Mouse (Mus musculus): ENCODE results near the gene Snx21.
"Not testable (repeated sequence)": the region's sequence is repeated elsewhere in the genome, so short reads cannot be mapped to it uniquely, and the experiment has no call there.

Snx21 gene

GRCm38 (mm10) chr2:164793772-164794171 lies 8.1 kb downstream of the Snx21 start:
- no peak for DNase-seq (ENCODE audit: low spot score)

GRCm38 (mm10) chr2:164794293-164794692 lies 8.7 kb downstream of the Snx21 start:
- peak; percentile 82 for DNase-seq (ENCODE audit: low spot score)

GRCm38 (mm10) chr2:164795868-164796267 lies 10.2 kb downstream of the Snx21 start:
- no peak for DNase-seq (ENCODE audit: low spot score)

GRCm38 (mm10) chr2:164798554-164798953 lies 12.9 kb downstream of the Snx21 start:
- DNase-seq (ENCODE audit: low spot score) = not testable (repeated sequence)

GRCm38 (mm10) chr2:164800252-164801004 lies 14.8 kb downstream of the Snx21 start:
- DNase-seq (ENCODE audit: low spot score) = no peak

- DNase-seq (ENCODE audit: low spot score) = no peak
These were observed 17.7 kb downstream of the Snx21 start for GRCm38 (mm10) chr2:164803201-164803920.

- DNase-seq (ENCODE audit: low spot score) = no peak
These were observed 18.3 kb downstream of the Snx21 start for GRCm38 (mm10) chr2:164803921-164804313.

GRCm38 (mm10) chr2:164804533-164805331 lies 19.1 kb downstream of the Snx21 start, which contains the start of the genes Acot8 and Zswim3:
TSS of gene Acot8 (minus strand) at chr2:164804882.
TSS of gene Zswim3 (plus strand) at chr2:164805098.
- DNase-seq (ENCODE audit: low spot score) = peak; percentile 98

GRCm38 (mm10) chr2:164805332-164805718 lies 19.7 kb downstream of the Snx21 start:
- DNase-seq (ENCODE audit: low spot score) = no peak

GRCm38 (mm10) chr2:164806614-164807013 lies 21.0 kb downstream of the Snx21 start:
- no peak for DNase-seq (ENCODE audit: low spot score)

GRCm38 (mm10) chr2:164813557-164813956 lies 27.9 kb downstream of the Snx21 start:
- no peak for DNase-seq (ENCODE audit: low spot score)

- DNase-seq (ENCODE audit: low spot score) = no peak
These were observed 29.7 kb downstream of the Snx21 start for GRCm38 (mm10) chr2:164815348-164815747.

- DNase-seq (ENCODE audit: low spot score) = no peak
These were observed 30.2 kb downstream of the Snx21 start for GRCm38 (mm10) chr2:164815821-164816220.

GRCm38 (mm10) chr2:164817206-164817605 lies 31.6 kb downstream of the Snx21 start:
- DNase-seq (ENCODE audit: low spot score) = no peak

- no peak for DNase-seq (ENCODE audit: low spot score)
These were observed 32.1 kb downstream of the Snx21 start for GRCm38 (mm10) chr2:164817703-164818102.

- DNase-seq (ENCODE audit: low spot score) = no peak
These were observed 35.4 kb downstream of the Snx21 start for GRCm38 (mm10) chr2:164821060-164821459.

GRCm38 (mm10) chr2:164822636-164823165 lies 37.1 kb downstream of the Snx21 start, which contains the start of gene Zswim1:
TSS of gene Zswim1 (plus strand) at chr2:164822686.
- DNase-seq (ENCODE audit: low spot score) = peak; percentile 100

GRCm38 (mm10) chr2:164823181-164823585 lies 37.6 kb downstream of the Snx21 start:
- no peak for DNase-seq (ENCODE audit: low spot score)

GRCm38 (mm10) chr2:164823969-164824368 lies 38.3 kb downstream of the Snx21 start:
- no peak for DNase-seq (ENCODE audit: low spot score)

- DNase-seq (ENCODE audit: low spot score) = no peak
These were observed 39.9 kb downstream of the Snx21 start for GRCm38 (mm10) chr2:164825521-164825920.

- no peak for DNase-seq (ENCODE audit: low spot score)
These were observed 41.7 kb downstream of the Snx21 start for GRCm38 (mm10) chr2:164827146-164827850.
